Mouse (Mus musculus) left cerebral cortex, postnatal 36 days (tissue): ENCODE data around the gene Zfp985. TPM values are rescaled to one million over a fixed set of nuclear protein-coding genes. Genes with fewer than 3 reads are reported as not detected.
"Not testable (repeated sequence)": the region's sequence is repeated elsewhere in the genome, so short reads cannot be mapped to it uniquely, and the experiment has no call there.

Source experiments
- DNase-seq, 2 experiments: peaks; one replicate each; pipeline ENCODE4 v3.0.0; 2021 to 2022; ENCODE audit warnings: low spot score in 2 of 2, mixed read lengths in 1 of 2
- intact Hi-C: fragments of 180-260 bp; cut with DNase I; formaldehyde crosslinking; loops from one replicate; pipeline ENCODE4 v1.15.1; 2025
- total RNA-seq, 2 experiments: library from RNA; stranded (reverse); gene quantifications; 2 replicates each; pipeline ENCODE4 v1.2.3; 2021

The Zfp985 gene
- total RNA-seq, 2 experiments from 2014 or later = not detected

- intact Hi-C loops = loop anchor here (5.0 kb wide), 1 partner anchor 670 kb away; no protein-coding TSS in a partner anchor
- DNase-seq = no peak
Observed at GRCm38 (mm10) chr4:147597685-147598084, 44.6 kb downstream of the Zfp985 start.

GRCm38 (mm10) chr4:147598831-147599230 lies 45.8 kb downstream of the Zfp985 start:
- intact Hi-C loops = loop anchor here (5.0 kb wide), 1 partner anchor 672 kb away; no protein-coding TSS in a partner anchor
- no peak for DNase-seq

DNA sequence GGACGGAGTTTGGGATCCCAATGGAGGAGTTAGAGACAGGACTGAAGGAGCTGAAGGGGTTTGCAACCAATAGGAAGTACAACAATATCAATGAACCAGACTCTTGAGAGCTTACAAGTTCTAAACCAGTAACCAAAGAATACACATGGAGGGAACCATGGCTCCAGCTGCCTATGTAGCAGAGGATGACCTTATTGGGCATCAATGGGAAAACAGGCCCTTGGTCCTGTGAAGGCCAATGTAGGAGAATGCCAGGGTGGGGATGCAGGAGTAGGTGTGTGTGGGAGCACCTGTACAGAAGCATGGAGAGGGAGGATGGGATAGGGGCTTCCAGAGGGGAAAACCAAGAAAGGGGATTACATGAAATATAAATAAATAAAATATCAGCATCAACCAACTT lies 48.8 kb downstream of the Zfp985 start:
- no peak for DNase-seq
- intact Hi-C loops = no loop called here

- intact Hi-C loops = no loop called here
- DNase-seq = no peak
Observed at GRCm38 (mm10) chr4:147603806-147604205, 50.7 kb downstream of the Zfp985 start.

GRCm38 (mm10) chr4:147605521-147605920 lies 52.4 kb downstream of the Zfp985 start:
- no peak for DNase-seq
- intact Hi-C loops = no loop called here

GRCm38 (mm10) chr4:147606511-147606910 lies 53.4 kb downstream of the Zfp985 start:
- intact Hi-C loops, DNase-seq: not testable (repeated sequence)

- not testable (repeated sequence) for DNase-seq
Observed at GRCm38 (mm10) chr4:147633818-147634262, 80.8 kb downstream of the Zfp985 start.

More at GRCm38 (mm10) chr4:147633818-147634262, 80.8 kb downstream of the Zfp985 start:
- intact Hi-C loops = not testable (repeated sequence)

Other genes starting within 250 kb of the Zfp985 start
- under 1 TPM in 1 of 2 experiments, not detected in 1; 0.22 TPM for gene Zfp988, start 247.6 kb upstream of the Zfp985 start, total RNA-seq
- gene Zfp978, start 192.0 kb upstream of the Zfp985 start, total RNA-seq = not detected
- gene Zfp982, start 60.9 kb upstream of the Zfp985 start, total RNA-seq = 1 to 10 TPM; 3.3 to 4.1 TPM
- under 1 TPM; 0.37 to 0.50 TPM for gene Gm16503, start 13.1 kb upstream of the Zfp985 start, total RNA-seq
- under 1 TPM; 0.54 to 0.68 TPM for gene Zfp979, start 89.2 kb downstream of the Zfp985 start, total RNA-seq
- under 1 TPM in 1 of 2 experiments, not detected in 1; 0.10 TPM for gene Zfp534, start 149.3 kb downstream of the Zfp985 start, total RNA-seq